Mouse (Mus musculus) layer of hippocampus, adult 9-10 months (tissue): ENCODE measurements around the gene Eif5.
"Not testable (repeated sequence)": the region's sequence is repeated elsewhere in the genome, so short reads cannot be mapped to it uniquely, and the experiment has no call there.

Experiments
- DNase-seq: peaks from one replicate; pipeline ENCODE4 v3.0.0; 2022; ENCODE audit warnings: low spot score

Eif5 gene

DNA sequence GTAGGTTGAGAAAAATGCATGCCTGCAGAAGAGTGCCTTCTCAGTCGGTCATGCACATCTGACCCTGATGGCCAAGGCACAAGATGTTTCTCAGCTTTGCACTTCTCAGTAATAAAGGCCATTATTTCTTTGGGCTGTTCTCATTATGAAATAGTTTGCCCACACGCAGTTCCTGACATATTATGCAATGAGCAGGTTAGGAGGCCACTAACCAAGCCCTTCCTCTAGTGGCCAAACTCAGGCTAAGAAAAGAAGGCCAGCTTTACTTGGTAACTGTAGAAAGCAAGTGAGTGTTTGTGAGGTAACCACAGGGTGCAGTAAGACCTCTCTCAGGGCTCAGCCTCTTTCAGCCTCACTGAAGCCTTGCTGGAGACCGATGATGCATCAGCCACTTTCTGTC lies 12.9 kb upstream of the Eif5 start:
- DNase-seq, result no peak

GRCm38 (mm10) chr12:111527643-111528281 lies 10.1 kb upstream of the Eif5 start:
- DNase-seq, result no peak

- no peak for DNase-seq
Observed at GRCm38 (mm10) chr12:111529192-111529591, 8.6 kb upstream of the Eif5 start.

DNA sequence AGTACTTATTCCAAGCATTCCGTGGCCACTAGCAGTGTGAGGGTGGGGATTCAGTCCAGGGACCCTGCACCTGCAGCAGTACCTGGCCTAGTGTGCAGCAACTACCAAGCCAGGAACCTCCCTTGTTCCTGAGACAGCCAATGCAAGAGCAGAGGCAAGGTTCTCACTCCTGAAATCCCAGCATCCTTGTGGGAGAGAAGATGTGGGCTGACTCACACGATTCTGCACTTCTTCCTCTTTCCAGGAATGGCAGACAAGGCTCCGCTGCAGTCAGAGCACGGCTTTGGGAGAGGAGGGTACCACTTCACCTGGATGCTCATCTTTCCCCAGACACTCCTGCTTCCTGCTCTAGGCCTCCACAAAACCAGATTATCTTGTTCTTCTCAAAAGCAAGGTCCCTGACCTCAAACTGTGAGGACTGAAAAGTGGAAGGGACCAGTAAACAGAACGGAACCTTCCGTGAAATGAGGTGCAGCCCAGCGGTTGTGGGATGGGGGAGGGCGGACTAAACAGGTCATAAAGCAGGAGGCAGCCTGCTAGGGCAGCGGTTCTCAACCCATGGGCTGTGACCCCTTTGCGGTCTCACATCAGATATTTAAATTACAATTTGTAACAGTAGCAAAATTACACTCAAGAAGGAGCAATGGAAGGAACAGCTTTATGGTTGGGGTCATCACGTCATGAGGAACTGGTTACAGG lies 4.6 kb upstream of the Eif5 start:
- DNase-seq, result no peak

DNA sequence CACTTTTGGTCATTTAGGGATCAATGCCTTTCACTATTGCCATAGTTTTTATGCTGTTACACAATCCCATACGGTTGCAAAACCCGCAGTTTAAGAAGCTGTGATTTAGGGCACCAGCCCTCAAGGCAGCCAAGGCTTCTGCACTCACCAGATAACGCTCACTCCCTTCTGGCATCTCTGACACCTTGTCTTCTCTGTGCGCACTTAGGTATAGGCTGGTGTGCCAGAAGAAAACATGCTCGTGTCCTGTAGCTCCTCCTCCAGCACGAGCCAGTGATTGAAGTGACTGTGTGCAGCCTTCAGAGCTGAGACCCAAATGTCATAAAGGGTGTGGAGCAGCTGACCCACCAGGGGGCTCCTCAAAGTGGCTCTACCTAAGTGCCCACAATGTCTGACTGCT lies 2.5 kb upstream of the Eif5 start:
- DNase-seq, result no peak

- DNase-seq, result no peak
Observed at GRCm38 (mm10) chr12:111535762-111536161, 2.1 kb upstream of the Eif5 start.

GRCm38 (mm10) chr12:111536746-111537145 lies 1.1 kb upstream of the Eif5 start:
- DNase-seq, result no peak

DNA sequence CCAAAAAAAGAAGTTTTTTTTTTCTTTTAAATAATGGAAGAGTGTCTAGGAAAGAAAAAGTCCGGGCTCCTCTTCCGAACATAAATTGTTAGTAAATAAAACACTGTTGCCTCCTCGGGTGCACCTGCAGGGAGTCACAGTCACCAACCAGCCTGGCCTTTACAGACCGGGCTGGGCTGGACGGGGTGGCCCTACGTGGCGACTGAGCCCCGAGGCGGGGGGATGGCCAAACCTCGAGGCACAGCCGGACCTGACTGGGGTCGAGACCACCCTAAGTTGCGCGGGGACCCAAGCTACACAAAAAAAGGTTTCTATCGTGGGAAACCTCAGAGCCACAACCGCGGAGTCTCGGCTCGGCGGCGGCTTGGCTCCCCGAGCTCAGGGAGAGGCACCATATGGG lies 475 bp upstream of the Eif5 start:
- no peak for DNase-seq

DNA sequence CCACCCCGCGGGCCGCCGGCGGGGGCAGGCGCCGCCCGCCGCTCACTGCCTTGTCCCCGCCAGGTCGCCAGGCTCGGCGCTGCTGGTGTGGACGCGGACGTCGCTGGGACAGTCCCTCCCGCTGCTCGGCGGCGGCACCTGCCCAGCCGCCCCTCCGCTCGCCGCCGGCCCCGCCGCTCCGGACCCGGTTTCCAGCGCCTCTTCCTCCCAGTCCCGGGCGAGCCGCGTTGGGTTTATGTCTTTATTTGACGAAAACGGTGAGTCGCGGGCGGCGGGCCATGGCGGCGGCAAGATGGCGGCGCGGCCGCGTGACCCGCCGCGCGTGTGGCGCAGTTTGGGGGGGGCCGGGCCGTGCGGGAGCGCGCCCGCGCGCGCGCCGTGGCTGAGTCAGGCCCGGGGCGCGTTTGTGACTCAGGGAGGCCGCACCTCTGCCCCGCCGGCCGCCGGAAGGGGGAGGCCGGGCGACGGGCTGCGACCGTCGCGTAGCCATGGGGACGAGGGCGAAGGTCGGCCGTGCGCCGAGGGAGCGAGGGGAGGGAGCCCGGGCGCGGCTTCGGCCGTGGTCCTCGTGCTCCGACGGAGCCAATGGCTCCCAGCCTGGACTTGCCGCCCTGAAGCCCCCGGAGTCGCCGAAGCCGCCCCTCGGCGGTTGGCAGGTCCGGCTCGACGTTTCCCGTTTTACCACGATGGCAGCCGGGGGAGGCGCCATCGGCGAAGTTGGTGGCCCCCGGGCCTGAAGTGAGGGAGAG lies 650 bp downstream of the Eif5 start:
- peak; percentile 53 for DNase-seq

GRCm38 (mm10) chr12:111539041-111539345 lies 1.2 kb downstream of the Eif5 start:
- no peak for DNase-seq

- DNase-seq, result no peak
Observed at GRCm38 (mm10) chr12:111547070-111547469, 9.3 kb downstream of the Eif5 start.

DNA sequence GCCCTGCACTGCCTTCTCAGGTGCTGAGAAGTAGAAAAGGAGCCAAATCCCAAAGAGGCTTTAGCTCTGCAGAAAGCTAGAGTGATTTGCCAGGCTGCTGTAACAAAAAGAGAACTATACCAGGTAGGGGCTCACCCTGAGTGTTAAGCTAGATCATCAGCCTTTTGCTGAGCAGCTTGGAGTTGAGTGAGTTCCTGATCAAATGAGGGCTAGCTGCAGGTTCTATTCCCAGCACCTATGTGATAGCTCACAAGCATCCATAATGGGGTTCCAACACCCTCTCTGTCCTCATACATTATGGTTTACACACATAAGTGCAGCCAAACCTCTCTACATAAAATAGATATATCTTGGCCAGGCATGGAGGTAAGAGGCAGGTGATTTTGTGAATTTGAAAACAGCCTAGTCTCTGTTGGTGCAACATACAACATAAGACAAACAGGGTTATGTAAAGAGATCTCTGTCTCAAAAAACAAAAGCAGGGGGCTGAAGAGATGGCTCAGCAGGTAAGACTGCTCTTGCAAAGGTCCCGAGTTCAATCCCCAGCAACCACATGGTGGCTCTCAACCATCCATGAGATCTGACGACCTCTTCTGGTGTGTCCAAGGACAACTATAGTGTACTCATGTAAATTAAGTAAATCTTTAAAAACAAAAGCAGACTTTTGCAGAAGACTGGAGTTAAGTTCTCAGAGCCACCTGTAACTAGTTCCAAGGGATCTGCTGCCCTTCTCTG lies 10.9 kb downstream of the Eif5 start:
- DNase-seq, result no peak

DNA sequence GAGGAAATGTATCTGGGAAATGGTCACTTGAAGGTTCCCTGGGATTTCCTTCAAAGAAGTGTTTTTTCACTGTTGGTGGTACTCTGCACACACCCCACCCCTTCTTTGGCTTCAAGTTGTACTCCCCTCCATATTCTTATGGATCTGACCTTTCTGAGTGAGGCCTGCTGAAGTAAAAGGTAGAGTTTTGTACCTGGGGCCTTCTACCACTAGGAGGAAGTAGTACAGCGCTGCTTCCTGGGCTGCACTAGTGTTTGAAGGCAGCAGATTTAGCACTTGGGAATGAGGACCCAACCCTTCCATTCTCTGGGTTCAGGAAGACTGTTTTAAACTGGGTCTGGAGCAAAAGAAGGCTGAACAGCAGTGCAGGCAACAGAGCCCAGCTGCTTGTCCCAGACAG lies 12.9 kb downstream of the Eif5 start:
- DNase-seq, result no peak

GRCm38 (mm10) chr12:111552342-111552741 lies 14.5 kb downstream of the Eif5 start:
- DNase-seq, result no peak

DNA sequence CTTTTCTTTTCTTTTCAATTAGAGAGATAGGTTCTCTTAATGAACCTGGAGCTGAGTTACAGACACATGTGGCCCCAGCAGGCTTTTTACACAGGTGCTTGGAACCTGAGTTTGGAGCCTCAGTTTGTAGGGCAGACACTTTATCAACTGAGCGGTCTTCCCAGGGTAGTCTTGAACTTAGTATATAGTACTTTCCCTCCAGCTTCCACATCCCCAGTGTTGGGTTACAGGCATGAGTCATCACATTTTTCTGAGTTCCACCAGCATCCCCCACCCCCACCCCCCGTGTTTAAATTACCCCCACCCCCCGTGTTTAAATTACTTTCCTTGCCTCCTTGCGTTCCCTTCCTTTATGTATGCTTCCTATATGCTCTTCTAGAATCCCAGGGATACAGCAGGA lies 17.5 kb downstream of the Eif5 start:
- no peak for DNase-seq

DNA sequence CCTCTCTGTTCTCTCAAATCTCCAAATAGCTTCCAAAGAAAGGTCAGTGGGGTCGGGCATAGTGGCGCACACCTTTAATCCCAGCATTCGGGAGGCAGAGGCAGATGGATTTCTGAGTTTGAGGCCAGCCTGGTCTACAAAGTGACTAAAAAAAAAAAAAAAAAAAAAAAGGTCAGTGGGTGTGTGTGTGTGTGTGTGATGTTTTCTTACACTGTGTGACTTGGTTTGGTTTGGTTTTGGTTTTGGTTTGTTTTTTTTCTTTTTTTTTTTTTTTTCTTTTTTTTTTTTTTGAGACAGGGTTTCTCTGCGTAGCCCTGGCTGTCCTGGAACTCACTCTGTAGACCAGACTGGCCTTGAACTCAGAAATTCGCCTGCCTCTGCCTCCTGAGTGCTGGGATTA lies 18.1 kb downstream of the Eif5 start:
- DNase-seq, result not testable (repeated sequence)

DNA sequence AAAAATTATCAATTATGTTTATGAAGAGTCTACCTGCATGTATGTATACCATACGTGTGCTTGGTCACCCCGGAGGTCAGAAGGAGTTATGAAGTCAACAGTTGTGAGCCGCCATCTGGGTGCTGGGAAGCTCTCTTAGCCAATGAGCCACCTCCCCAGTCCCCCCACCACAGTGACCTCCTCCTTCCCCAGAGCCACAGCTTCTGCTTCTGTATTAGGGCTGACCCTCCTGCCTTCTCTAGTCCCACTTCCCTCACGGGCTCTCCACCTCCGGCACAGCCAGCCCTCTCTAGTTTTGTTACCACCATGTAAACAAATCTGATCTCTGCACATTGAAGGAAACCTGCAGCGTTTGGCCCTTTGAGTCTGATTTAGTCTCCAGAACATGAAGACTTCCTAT lies 19.7 kb downstream of the Eif5 start:
- no peak for DNase-seq

- no peak for DNase-seq
Observed at GRCm38 (mm10) chr12:111558655-111559054, 20.8 kb downstream of the Eif5 start.

DNA sequence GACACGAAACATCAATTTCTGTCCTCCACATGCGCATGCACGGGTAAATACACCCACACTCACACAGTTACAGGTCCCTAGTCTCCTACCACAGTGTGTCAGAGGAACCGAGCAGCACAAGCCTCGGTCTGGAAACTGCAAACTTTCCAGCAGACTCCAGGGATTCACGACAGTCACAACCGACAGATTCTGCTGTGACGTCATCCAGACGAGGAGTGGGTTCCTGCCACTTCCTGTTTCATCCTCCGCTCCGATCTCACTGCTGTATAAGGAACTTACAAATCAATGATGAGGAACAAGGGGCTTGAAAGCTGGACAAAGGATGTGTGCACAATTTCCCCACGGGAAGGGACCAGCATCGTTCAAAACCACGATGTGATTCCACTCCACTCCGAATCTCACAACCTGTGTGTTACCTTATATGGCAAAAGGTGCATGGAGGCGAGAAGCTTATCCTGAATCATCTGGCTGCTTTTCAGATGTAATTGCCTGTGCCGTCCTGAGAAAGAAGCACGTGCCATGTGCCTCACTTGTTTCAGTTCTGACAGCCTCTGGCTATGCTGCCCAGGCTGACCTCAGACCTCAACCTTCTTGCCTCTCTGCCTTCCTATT lies 21.9 kb downstream of the Eif5 start:
- peak; percentile 43 for DNase-seq

DNA sequence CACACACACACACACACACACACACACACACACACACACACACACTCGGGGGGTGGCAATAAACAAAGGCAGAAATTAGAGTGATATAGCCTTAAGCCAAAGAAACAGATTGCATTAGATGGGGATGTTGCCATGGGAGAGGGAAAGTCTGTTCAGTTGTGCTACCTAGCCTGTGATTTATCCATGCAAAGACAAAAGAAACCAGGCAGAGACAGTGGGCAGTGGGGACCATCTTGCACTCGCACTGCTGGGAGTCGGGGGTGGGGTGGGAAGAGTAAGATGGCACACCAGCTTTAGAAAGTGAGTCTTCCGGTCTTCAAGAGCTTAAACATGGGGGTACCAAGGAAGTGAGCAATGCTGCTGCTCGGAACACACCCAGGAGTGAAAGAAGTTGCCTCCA lies 22.5 kb downstream of the Eif5 start:
- no peak for DNase-seq

DNA sequence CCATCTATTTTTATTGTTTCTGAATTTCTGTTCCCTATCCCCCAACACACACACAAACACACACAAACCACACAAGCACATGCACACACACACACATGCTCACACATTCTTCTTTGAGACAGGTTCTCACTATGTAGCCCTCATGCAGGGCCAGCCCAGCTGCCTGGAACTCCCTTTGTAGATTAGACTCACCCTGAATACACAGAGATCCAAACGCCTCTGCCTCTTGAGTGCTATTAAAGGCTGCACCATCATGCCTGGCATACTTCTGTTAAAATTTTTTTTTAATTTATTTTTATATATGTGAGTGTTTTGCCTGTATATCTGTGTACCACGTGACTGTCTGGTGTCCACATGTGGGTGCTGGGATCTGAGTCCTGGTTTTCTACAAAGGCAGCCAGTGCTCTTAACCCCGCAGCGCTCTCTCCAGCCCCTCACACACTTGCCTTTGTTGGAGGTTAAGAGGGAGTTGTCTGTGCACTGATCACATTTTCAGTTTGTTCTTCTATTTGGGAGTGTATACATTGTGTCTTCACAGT lies 24.5 kb downstream of the Eif5 start:
- no peak for DNase-seq

DNA sequence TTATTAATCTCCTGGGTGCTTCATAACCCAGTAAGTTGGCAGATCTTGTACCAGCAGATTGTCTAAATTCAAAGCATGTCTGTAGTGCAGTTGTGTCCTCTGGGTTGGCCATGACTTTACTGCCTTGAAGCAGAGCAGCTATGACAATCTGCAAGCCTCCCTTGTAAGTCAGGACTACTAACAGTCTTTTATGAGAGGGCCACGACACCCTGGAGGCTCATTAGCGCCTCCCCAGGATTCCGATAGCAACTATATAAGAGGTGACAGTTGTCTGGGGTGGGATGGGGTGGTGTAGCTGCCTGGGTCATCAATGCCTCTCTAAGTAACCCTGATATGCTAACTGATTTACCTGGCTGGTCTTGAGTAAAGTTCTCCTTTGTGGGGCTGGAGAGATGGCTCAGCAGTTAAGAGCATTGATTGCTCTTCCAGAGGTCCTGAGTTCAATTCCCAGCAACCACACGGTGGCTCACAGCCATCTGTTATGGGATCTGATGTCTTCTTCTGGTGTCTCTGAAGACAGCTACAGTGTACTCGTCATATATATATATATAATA lies 25.3 kb downstream of the Eif5 start:
- DNase-seq, result no peak
